Mouse (Mus musculus) kidney, adult 8-10 months (tissue): ENCODE results near the gene Ssbp4.
A peak's percentile ranks its signal among the peaks of the same experiment; 100 is the strongest.

Source experiments
- DNase-seq, 2 experiments: peaks; one replicate each; pipeline ENCODE4 v3.0.0; 2022

The Ssbp4 gene

GRCm38 (mm10) chr8:70630532-70631381 lies 22.1 kb upstream of the Ssbp4 start:
- peak; percentile 83 to 84 for DNase-seq

GRCm38 (mm10) chr8:70629574-70630531 lies 21.2 kb upstream of the Ssbp4 start:
- DNase-seq = peak; percentile 86 to 89

- no peak for DNase-seq
These were observed 20.4 kb upstream of the Ssbp4 start for GRCm38 (mm10) chr8:70628986-70629490.

- no peak for DNase-seq
These were observed 18.4 kb upstream of the Ssbp4 start for GRCm38 (mm10) chr8:70627041-70627440.

- DNase-seq = peak; percentile 61 to 75
These were observed 16.4 kb upstream of the Ssbp4 start for GRCm38 (mm10) chr8:70625104-70625503.

GRCm38 (mm10) chr8:70622220-70622619 lies 13.5 kb upstream of the Ssbp4 start:
- DNase-seq = no peak

- peak in 1 of 2 experiments; percentile 35 for DNase-seq
These were observed 10.2 kb upstream of the Ssbp4 start for GRCm38 (mm10) chr8:70618888-70619334.

- DNase-seq = no peak
These were observed 9.3 kb upstream of the Ssbp4 start for GRCm38 (mm10) chr8:70617985-70618384.

- no peak for DNase-seq
These were observed 8.0 kb upstream of the Ssbp4 start for GRCm38 (mm10) chr8:70616645-70617044.

- DNase-seq = no peak
These were observed 7.2 kb upstream of the Ssbp4 start, which contains the start of gene Lrrc25 for GRCm38 (mm10) chr8:70615894-70616293. TSS of gene Lrrc25 (plus strand) at chr8:70616155.

- DNase-seq = no peak
These were observed 6.6 kb upstream of the Ssbp4 start for GRCm38 (mm10) chr8:70615281-70615680.

GRCm38 (mm10) chr8:70614469-70614868 lies 5.8 kb upstream of the Ssbp4 start:
- DNase-seq = no peak

GRCm38 (mm10) chr8:70613763-70614162 lies 5.1 kb upstream of the Ssbp4 start:
- DNase-seq = no peak

- DNase-seq = peak; percentile 74 to 90
These were observed 3.2 kb upstream of the Ssbp4 start for GRCm38 (mm10) chr8:70611849-70612248.

- DNase-seq = peak; percentile 62 to 80
These were observed 2.4 kb upstream of the Ssbp4 start for GRCm38 (mm10) chr8:70610796-70611771.

GRCm38 (mm10) chr8:70609849-70610795 lies 1.4 kb upstream of the Ssbp4 start:
- peak; percentile 84 to 91 for DNase-seq

GRCm38 (mm10) chr8:70609368-70609848 lies 736 bp upstream of the Ssbp4 start:
- DNase-seq = peak; percentile 81 to 85

- no peak for DNase-seq
These were observed 549 bp downstream of the Ssbp4 start for GRCm38 (mm10) chr8:70607898-70608748.

- no peak for DNase-seq
These were observed 1.1 kb downstream of the Ssbp4 start for GRCm38 (mm10) chr8:70607603-70607897.
